Mouse (Mus musculus) stomach, postnatal 0 days (tissue): ENCODE measurements at regions not wholly inside any gene's neighbourhood (a gene's known extent, or its start where the extent isn't known, plus 50 kb on each side); places are given as distances from the start of the nearest gene placed in this dataset.

Experiments
- ATAC-seq: fragments of 200-750 bp; cut with Nextera tagmentation; 2 replicates; pipeline ENCODE4 v1.8.0; 2017; ENCODE audit not compliant: low FRiP score, low TSS enrichment
- DNase-seq: peaks from one replicate; pipeline ENCODE4 v3.0.0-alpha.2; 2016; ENCODE audit warnings: low spot score
- H3K27ac ChIP-seq: fragments of 300-500 bp; sonication (generic); replicated peaks from 2 replicates; pipeline ENCODE4 v1.5.1; 2014; ENCODE audit warnings: mild to moderate bottlenecking, control low read depth
- H3K27me3 ChIP-seq: fragments of 300-500 bp; sonication (generic); 2 replicates; pipeline ENCODE4 v1.6.1; 2014; ENCODE audit warnings: low read length; ENCODE audit not compliant: control insufficient read depth, insufficient read depth
- H3K36me3 ChIP-seq: fragments of 300-500 bp; sonication (generic); 2 replicates; pipeline ENCODE4 v1.6.1; 2014; ENCODE audit warnings: low read length, mixed read lengths; ENCODE audit not compliant: control insufficient read depth, insufficient read depth
- H3K4me1 ChIP-seq: fragments of 300-500 bp; sonication (generic); replicated peaks from 2 replicates; pipeline ENCODE4 v1.6.1; 2014; ENCODE audit warnings: antibody characterized with exemption; ENCODE audit not compliant: control insufficient read depth, insufficient read depth
- H3K4me2 ChIP-seq: fragments of 300-500 bp; sonication (generic); replicated peaks from 2 replicates; pipeline ENCODE4 v1.6.1; 2014; ENCODE audit warnings: low read depth, mild to moderate bottlenecking, control low read depth, moderate library complexity
- H3K4me3 ChIP-seq: fragments of 300-500 bp; sonication (generic); 2 replicates; pipeline ENCODE4 v1.5.1; 2014; ENCODE audit warnings: low read depth, low read length, control low read depth
- H3K9ac ChIP-seq: fragments of 300-500 bp; sonication (generic); 2 replicates; pipeline ENCODE4 v1.6.1; 2014; ENCODE audit warnings: mild to moderate bottlenecking, low read length, control low read depth, mixed read lengths
- H3K9me3 ChIP-seq: fragments of 300-500 bp; sonication (generic); 2 replicates; pipeline ENCODE4 v1.6.1; 2016; ENCODE audit warnings: low read length; ENCODE audit not compliant: control insufficient read depth
- CTCF ChIP-seq: IDR thresholded peaks from 2 replicates; pipeline ENCODE4 v1.5.1; 2016; ENCODE audit warnings: antibody characterized with exemption, low read depth, mild to moderate bottlenecking, moderate library complexity
- EP300 ChIP-seq: optimal IDR thresholded peaks from 2 replicates; pipeline ENCODE3; 2016; ENCODE audit warnings: antibody characterized with exemption
- WGBS: fragments of 180-500 bp; shearing (Covaris S2); extraction: QIAGEN DNeasy Blood & Tissue Kit; methylation state at CpG from one replicate; pipeline ENCODE4 v1.1.7; 2014; 5-methylcytosine and 5-hydroxymethylcytosine counted together

- DNase-seq (no peak), ATAC-seq (no peak)
- Histone ChIP-seq H3K4me3 (no peak overlapping the region), H3K27me3 (no peaks in the 10 kb centered on the region), H3K36me3 (no peaks in the 10 kb centered on the region), H3K4me2 (no peak overlapping the region), H3K9me3 (no peaks in the 10 kb centered on the region), H3K27ac (no peak overlapping the region), H3K9ac (no peak overlapping the region), H3K4me1 (no peaks in the 10 kb centered on the region)
- 80% methylated on average over 6 of the region's 6 CpGs for WGBS
- TF ChIP-seq EP300 (no peak), CTCF (no peak)
These were observed 72.9 kb upstream of the Serbp1 start for GRCm38 (mm10) chr6:67165091-67165490.

- TF ChIP-seq EP300: no peak
- TF ChIP-seq CTCF: no peak
- DNase-seq: no peak
These were observed 74.0 kb upstream of the Serbp1 start for GRCm38 (mm10) chr6:67163947-67164346.

GRCm38 (mm10) chr6:67162814-67163213 lies 75.2 kb upstream of the Serbp1 start:
- Histone ChIP-seq H3K9me3 (no peaks in the 10 kb centered on the region), H3K4me2 (no peak overlapping the region), H3K27me3 (no peaks in the 10 kb centered on the region), H3K36me3 (no peaks in the 10 kb centered on the region), H3K4me3 (no peak overlapping the region), H3K4me1 (no peaks in the 10 kb centered on the region), H3K9ac (no peak overlapping the region), H3K27ac (no peak overlapping the region)
- ATAC-seq (no peak), DNase-seq (no peak)
- no peak for TF ChIP-seq EP300
- no peak for TF ChIP-seq CTCF
- 55% methylated on average over 3 of the region's 3 CpGs for whole genome bisulfite sequencing

More at GRCm38 (mm10) chr6:67163947-67164346, 74.0 kb upstream of the Serbp1 start:
- WGBS: 88% methylated on average over 2 of the region's 2 CpGs
- H3K27ac ChIP-seq: no peak overlapping the region
- no peaks in the 10 kb centered on the region for H3K9me3 ChIP-seq
- H3K36me3 ChIP-seq: no peaks in the 10 kb centered on the region
- H3K4me1 ChIP-seq: no peaks in the 10 kb centered on the region
- no peaks in the 10 kb centered on the region for H3K27me3 ChIP-seq
- H3K4me2 ChIP-seq: no peak overlapping the region
- ATAC-seq: no peak
- H3K4me3 ChIP-seq: no peak overlapping the region
- no peak overlapping the region for H3K9ac ChIP-seq

- no peaks in the 10 kb centered on the region for H3K9me3 ChIP-seq
- H3K27ac ChIP-seq: no peak overlapping the region
- TF ChIP-seq EP300 (no peak), CTCF (no peak)
- ATAC-seq: no peak; the same call in 1 of the 2 replicates
- no peak overlapping the region for H3K4me3 ChIP-seq
- 62% methylated on average over 7 of the region's 7 CpGs for whole genome bisulfite sequencing
- no peak overlapping the region for H3K9ac ChIP-seq
- no peaks in the 10 kb centered on the region for H3K36me3 ChIP-seq
- DNase-seq: no peak
- no peak overlapping the region for H3K4me2 ChIP-seq
- H3K4me1 ChIP-seq: no peaks in the 10 kb centered on the region
- no peaks in the 10 kb centered on the region for H3K27me3 ChIP-seq
These were observed 76.4 kb upstream of the Serbp1 start for GRCm38 (mm10) chr6:67161610-67162009.

GRCm38 (mm10) chr6:67160564-67160963 lies 77.4 kb upstream of the Serbp1 start:
- H3K4me2 ChIP-seq: no peak overlapping the region
- no peak overlapping the region for H3K9ac ChIP-seq
- H3K36me3 ChIP-seq: no peaks in the 10 kb centered on the region
- WGBS: 66% methylated on average over 3 of the region's 3 CpGs
- H3K27ac ChIP-seq: no peak overlapping the region
- DNase-seq: no peak
- no peaks in the 10 kb centered on the region for H3K27me3 ChIP-seq
- ATAC-seq: no peak
- TF ChIP-seq CTCF: no peak
- TF ChIP-seq EP300: no peak
- no peak overlapping the region for H3K4me3 ChIP-seq
- no peaks in the 10 kb centered on the region for H3K4me1 ChIP-seq
- no peaks in the 10 kb centered on the region for H3K9me3 ChIP-seq

GRCm38 (mm10) chr6:67159726-67160523 lies 78.1 kb upstream of the Serbp1 start:
- Histone ChIP-seq H3K27ac (no peak overlapping the region), H3K9ac (no peak overlapping the region), H3K9me3 (no peaks in the 10 kb centered on the region), H3K4me2 (no peak overlapping the region), H3K36me3 (no peaks in the 10 kb centered on the region), H3K4me1 (no peaks in the 10 kb centered on the region), H3K27me3 (no peaks in the 10 kb centered on the region), H3K4me3 (no peak overlapping the region)
- ATAC-seq (no peak), DNase-seq (no peak)
- TF ChIP-seq EP300 (no peak), CTCF (no peak)
- WGBS: 55% methylated on average over 5 of the region's 5 CpGs
